Mouse (Mus musculus) forebrain, embryonic 13.5 days (tissue): ENCODE data around the gene Fbxo36. TPM values are rescaled to one million over a fixed set of nuclear protein-coding genes. Genes with fewer than 3 reads are reported as not detected.

Source experiments
- ATAC-seq: fragments of 200-750 bp; cut with Nextera tagmentation; 2 replicates; pipeline ENCODE4 v1.8.0; 2017
- H3K27ac ChIP-seq: fragments of 300-500 bp; sonication (generic); 2 replicates; pipeline ENCODE4 v1.5.1; 2015; ENCODE audit warnings: inconsistent platforms, mild to moderate bottlenecking, moderate library complexity
- H3K27me3 ChIP-seq: fragments of 300-500 bp; sonication (generic); 2 replicates; pipeline ENCODE4 v1.6.1; 2015; ENCODE audit warnings: mild to moderate bottlenecking, inconsistent platforms
- H3K36me3 ChIP-seq: fragments of 300-500 bp; sonication (generic); 2 replicates; pipeline ENCODE4 v1.6.1; 2015; ENCODE audit warnings: mild to moderate bottlenecking, inconsistent platforms; ENCODE audit not compliant: poor library complexity, severe bottlenecking
- H3K4me1 ChIP-seq: fragments of 300-500 bp; sonication (generic); 2 replicates; pipeline ENCODE4 v1.6.1; 2015; ENCODE audit warnings: inconsistent platforms
- H3K4me2 ChIP-seq: fragments of 300-500 bp; sonication (generic); 2 replicates; pipeline ENCODE4 v1.6.1; 2015; ENCODE audit warnings: inconsistent platforms, mild to moderate bottlenecking, moderate library complexity
- H3K4me3 ChIP-seq: fragments of 300-500 bp; sonication (generic); 2 replicates; pipeline ENCODE4 v1.5.1; 2015; ENCODE audit warnings: mild to moderate bottlenecking, inconsistent platforms
- H3K9ac ChIP-seq: fragments of 300-500 bp; sonication (generic); 2 replicates; pipeline ENCODE4 v1.6.1; 2015; ENCODE audit warnings: mild to moderate bottlenecking, inconsistent platforms
- H3K9me3 ChIP-seq: fragments of 300-500 bp; sonication (generic); replicated peaks from 2 replicates; pipeline ENCODE4 v1.6.1; 2016; ENCODE audit warnings: inconsistent platforms
- WGBS: fragments of 180-500 bp; shearing (Covaris S2); methylation state at CpG from one replicate; pipeline ENCODE4 v1.1.7; 2015; 5-methylcytosine and 5-hydroxymethylcytosine counted together
- polyA plus RNA-seq: library from polyadenylated mRNA; unstranded; fragments of >200 nt; fragmentation: Nextera tagmentation; extraction: Ambion mirVana; gene quantifications from 2 replicates; pipeline ENCODE4 v1.2.1, GENCODE M21; 2015

Gene Fbxo36
- polyA plus RNA-seq, 1 experiment from 2014 or later, result 9.7 TPM

DNA sequence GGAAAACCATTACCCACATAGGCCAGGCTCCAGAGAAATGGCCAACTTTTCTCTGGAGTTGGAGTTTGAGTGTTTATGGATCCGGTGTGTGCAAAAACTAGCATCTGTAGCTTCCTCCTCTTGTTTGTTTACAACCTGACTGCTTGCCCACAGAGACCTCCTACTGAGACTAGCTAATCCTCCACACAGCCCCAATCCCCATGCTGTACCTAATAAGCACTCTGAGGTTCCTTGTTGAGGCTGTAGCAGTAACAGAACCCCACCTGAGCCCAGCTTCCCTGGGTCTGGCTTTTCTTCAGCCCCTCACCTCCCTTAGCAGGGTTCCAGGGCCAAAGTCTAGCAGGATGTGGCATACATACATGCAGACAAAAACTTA lies 21.6 kb downstream of the Fbxo36 start:
- Histone ChIP-seq H3K27ac (no peak overlapping the region), H3K27me3 (no peaks in the 10 kb centered on the region), H3K4me2 (no peak overlapping the region), H3K4me3 (no peak overlapping the region), H3K36me3 (no peaks in the 10 kb centered on the region), H3K9ac (no peak overlapping the region), H3K9me3 (no peaks in the 10 kb centered on the region), H3K4me1 (no peaks in the 10 kb centered on the region)
- ATAC-seq, result no peak
- WGBS, result 80% methylated on average over 1 of the region's 1 CpGs

DNA sequence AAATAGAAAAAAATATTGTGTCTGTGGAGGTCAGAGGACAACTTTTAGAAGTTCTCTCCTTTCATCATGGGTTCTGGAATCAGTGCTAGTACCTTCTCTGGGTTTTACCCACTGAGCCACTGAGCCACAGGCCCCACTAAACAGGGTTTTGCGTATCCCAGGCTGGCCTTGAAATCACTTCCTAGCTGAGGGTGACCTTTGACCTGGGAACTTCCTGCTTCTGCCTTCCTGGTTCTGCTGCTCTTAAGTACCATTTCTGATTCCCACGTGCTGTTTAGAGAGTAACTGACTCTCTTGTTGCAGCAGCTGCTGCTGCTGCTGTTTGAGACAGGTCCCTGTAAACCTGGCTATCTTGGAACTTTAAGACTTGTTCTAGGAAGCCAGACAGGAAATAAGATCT lies 25.0 kb downstream of the Fbxo36 start:
- no peak overlapping the region for H3K27ac ChIP-seq
- no peak overlapping the region for H3K4me3 ChIP-seq
- H3K4me1 ChIP-seq, result no peaks in the 10 kb centered on the region
- H3K36me3 ChIP-seq, result no peaks in the 10 kb centered on the region
- 77% methylated on average over 2 of the region's 2 CpGs for whole genome bisulfite sequencing
- H3K9me3 ChIP-seq, result no peaks in the 10 kb centered on the region
- no peaks in the 10 kb centered on the region for H3K27me3 ChIP-seq
- no peak overlapping the region for H3K9ac ChIP-seq
- H3K4me2 ChIP-seq, result no peak overlapping the region
- ATAC-seq, result no peak

DNA sequence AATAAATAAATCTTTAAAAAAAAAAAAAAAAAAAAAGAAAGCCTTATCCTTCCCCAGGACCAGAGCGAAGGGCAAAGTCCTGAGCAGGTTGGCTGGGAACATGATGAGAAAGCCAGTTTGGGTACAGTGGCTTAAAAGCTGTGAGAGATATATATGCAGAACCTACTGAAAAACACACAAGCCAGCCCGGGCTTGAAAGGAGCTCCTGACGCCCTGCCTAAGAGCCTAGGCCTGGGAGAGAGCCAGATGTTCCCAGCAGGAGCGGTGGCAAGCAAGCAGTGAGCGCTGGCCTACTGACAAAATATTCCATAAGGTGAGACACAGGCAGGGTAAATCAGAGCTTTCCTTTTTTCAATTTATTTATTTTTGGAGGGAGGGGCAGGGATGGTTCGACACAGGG lies 26.6 kb downstream of the Fbxo36 start:
- Histone ChIP-seq H3K27ac (no peak overlapping the region), H3K27me3 (no peaks in the 10 kb centered on the region), H3K9ac (no peak overlapping the region), H3K36me3 (no peaks in the 10 kb centered on the region), H3K4me1 (no peaks in the 10 kb centered on the region), H3K9me3 (no peaks in the 10 kb centered on the region), H3K4me2 (no peak overlapping the region), H3K4me3 (no peak overlapping the region)
- ATAC-seq, result no peak
- WGBS, result 92% methylated on average over 6 of the region's 6 CpGs

DNA sequence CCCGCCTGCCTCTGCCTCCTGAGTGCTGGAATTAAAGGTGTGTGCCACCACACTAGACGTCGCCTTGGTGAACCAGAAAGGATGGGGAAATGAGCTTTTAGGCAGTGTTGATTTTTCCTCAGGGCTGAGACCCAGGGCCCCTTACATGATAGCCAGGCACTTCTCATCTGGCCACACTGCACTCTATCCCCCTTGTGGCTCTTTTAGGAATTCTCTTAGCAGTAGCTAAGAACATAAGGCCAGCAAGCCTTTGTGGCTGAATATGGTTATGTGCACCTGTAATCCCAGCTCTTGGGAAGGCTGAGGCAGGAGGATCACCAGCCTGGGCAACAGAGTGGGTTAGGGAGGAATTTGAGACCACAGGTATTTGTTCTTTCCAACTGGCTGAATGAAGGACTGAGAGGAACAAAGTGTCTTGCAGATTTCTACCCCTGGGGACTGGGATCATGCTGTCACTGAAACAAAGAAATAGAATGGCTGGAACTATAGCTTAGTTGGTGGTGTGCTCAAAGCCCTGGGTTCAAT lies 27.1 kb downstream of the Fbxo36 start:
- Histone ChIP-seq H3K4me1 (no peaks in the 10 kb centered on the region), H3K27me3 (no peaks in the 10 kb centered on the region), H3K27ac (no peak overlapping the region), H3K4me3 (no peak overlapping the region), H3K4me2 (no peak overlapping the region), H3K9ac (no peak overlapping the region), H3K9me3 (no peaks in the 10 kb centered on the region), H3K36me3 (no peaks in the 10 kb centered on the region)
- no peak for ATAC-seq
- WGBS, result 94% methylated on average over 3 of the region's 3 CpGs

DNA sequence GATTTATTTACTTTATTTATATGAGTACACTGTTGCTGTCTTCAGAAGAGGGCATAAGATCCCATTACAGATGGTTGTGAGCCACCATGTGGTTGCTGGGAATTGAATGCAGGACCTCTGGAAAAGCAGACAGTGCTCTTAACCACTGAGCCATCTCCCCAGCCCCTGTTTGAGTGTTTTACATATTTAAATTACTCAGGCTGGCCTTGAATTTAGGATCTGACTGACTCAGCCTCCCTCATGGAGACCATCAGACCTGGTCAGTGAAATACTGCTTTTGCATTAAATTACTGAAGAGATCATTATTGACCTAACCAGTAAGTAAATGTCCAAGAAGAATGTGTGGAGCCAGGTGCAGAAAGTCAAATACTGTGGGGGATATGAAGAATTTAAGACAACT lies 28.7 kb downstream of the Fbxo36 start:
- H3K4me2 ChIP-seq, result no peak overlapping the region
- no peaks in the 10 kb centered on the region for H3K4me1 ChIP-seq
- H3K27me3 ChIP-seq, result no peaks in the 10 kb centered on the region
- H3K9ac ChIP-seq, result no peak overlapping the region
- no peak for ATAC-seq
- H3K36me3 ChIP-seq, result no peaks in the 10 kb centered on the region
- no peak overlapping the region for H3K4me3 ChIP-seq
- H3K27ac ChIP-seq, result no peak overlapping the region
- H3K9me3 ChIP-seq, result no peaks in the 10 kb centered on the region

DNA sequence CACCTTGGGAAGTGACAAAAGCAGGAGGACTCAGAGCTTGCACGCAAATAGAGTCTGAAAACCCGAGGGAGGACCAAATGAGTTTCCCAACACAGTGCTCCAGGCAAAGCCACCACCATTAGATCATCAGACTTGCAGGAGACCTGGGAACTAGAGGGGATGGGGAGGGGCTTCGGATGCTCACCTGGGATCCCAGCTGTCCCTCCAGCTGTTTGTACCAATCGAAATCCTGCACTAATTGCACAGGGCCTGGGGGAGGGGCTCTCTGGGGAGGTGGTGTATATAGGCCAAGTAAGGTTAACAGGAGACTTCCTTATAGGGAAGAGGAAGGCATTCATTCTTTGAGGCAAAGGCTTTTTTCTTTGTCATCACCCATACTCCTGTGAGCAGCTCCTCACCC lies 29.2 kb downstream of the Fbxo36 start:
- H3K4me1 ChIP-seq, result no peaks in the 10 kb centered on the region
- H3K27ac ChIP-seq, result no peak overlapping the region
- H3K36me3 ChIP-seq, result no peaks in the 10 kb centered on the region
- no peak overlapping the region for H3K4me3 ChIP-seq
- ATAC-seq, result no peak
- no peak overlapping the region for H3K4me2 ChIP-seq
- H3K9ac ChIP-seq, result no peak overlapping the region
- 71% methylated on average over 4 of the region's 4 CpGs for WGBS
- H3K9me3 ChIP-seq, result no peaks in the 10 kb centered on the region
- no peaks in the 10 kb centered on the region for H3K27me3 ChIP-seq

DNA sequence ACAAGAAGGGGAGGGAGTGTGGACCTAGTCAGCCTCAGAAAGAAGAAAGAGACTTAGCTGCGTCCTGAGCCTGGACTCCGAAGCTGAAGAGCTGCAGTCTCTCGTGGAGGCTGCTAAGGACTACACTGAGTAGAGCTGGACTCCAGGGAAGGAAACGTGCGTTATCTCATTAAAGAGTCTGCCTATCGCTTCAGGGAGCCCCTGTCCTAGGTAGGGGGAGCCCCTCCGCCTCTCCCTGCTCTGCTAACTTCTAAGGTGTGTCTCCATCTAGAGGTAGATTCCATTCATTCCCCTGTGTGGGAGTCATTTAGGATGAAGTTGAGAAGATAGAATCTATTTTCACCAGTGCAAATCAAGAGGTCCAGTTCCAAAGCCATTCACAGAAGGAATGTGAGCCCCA lies 29.9 kb downstream of the Fbxo36 start:
- WGBS, result 50% methylated on average over 7 of the region's 7 CpGs
- Histone ChIP-seq H3K36me3 (no peaks in the 10 kb centered on the region), H3K9me3 (no peaks in the 10 kb centered on the region), H3K27ac (no peak overlapping the region), H3K4me2 (no peak overlapping the region), H3K27me3 (no peaks in the 10 kb centered on the region), H3K4me3 (no peak overlapping the region), H3K9ac (no peak overlapping the region), H3K4me1 (no peaks in the 10 kb centered on the region)
- no peak for ATAC-seq

DNA sequence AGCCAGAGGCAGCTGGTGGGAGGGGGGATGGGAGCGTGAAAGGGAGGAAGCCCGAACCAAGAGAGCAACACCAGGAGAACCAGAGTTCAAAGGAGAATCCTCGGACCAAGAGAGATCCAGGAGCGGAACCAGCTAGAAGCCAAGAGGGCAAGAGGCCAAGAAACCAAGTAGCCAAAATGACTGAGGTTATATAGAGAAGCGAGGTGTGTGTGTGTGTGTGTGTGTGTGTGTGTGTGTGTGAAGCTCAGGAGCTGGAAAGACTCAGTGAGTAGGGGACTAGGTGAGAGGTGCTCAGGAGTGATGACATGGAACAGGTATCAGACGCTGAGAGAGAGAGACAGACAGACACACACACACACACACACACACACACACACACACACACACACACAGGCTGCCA lies 31.5 kb downstream of the Fbxo36 start:
- Histone ChIP-seq H3K4me3 (no peak overlapping the region), H3K4me2 (no peak overlapping the region), H3K27ac (no peak overlapping the region), H3K36me3 (no peaks in the 10 kb centered on the region), H3K27me3 (no peaks in the 10 kb centered on the region), H3K4me1 (no peaks in the 10 kb centered on the region), H3K9me3 (no peaks in the 10 kb centered on the region), H3K9ac (no peak overlapping the region)
- ATAC-seq, result no peak
- 76% methylated on average over 5 of the region's 6 CpGs for WGBS

DNA sequence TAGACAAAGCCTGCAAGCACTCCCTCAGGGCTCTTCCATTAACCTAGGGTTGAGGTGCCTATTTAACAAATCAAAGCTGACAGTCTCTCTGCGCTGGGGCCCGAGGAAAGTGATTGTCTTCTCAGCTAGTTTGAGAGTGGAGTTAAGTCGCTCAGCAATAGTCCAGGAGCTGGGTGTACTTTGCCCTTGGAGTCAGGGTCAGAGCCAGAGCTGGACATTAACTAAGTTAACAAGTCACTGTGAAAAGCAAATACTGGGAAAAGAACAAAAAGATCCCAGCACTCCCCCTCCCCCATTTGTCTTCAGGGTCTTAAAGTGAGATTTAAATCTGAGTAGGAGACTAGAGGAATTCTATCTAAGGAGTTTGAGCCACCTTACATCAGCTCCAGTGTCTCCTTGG lies 32.5 kb downstream of the Fbxo36 start:
- 17% methylated on average over 3 of the region's 3 CpGs for WGBS
- no peaks in the 10 kb centered on the region for H3K9me3 ChIP-seq
- H3K36me3 ChIP-seq, result no peaks in the 10 kb centered on the region
- no peak overlapping the region for H3K4me2 ChIP-seq
- H3K4me3 ChIP-seq, result no peak overlapping the region
- no peaks in the 10 kb centered on the region for H3K27me3 ChIP-seq
- no peak for ATAC-seq
- no peaks in the 10 kb centered on the region for H3K4me1 ChIP-seq
- H3K9ac ChIP-seq, result no peak overlapping the region
- H3K27ac ChIP-seq, result no peak overlapping the region

DNA sequence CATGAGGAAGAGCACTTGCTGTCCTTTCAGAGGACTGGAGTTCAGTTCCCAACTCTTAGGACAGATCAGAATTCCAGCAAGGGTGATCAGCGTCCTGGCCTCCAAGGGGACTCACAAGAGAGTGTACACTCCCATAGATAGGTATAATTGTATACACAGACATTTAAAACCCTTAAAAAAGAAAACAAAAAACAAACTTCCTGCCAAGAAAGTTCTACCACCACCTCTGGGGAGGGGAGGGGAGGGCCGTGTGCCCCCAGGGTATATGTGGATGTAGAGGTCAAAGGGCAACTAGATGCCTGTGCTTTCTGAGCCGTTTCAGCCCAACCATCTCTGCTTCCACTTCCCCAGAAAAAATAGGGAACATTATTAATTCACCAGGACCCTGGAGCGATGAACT lies 33.3 kb downstream of the Fbxo36 start:
- Histone ChIP-seq H3K4me1 (no peaks in the 10 kb centered on the region), H3K27ac (no peak overlapping the region), H3K9ac (no peak overlapping the region), H3K36me3 (no peaks in the 10 kb centered on the region), H3K4me3 (no peak overlapping the region), H3K4me2 (no peak overlapping the region), H3K9me3 (no peaks in the 10 kb centered on the region), H3K27me3 (no peaks in the 10 kb centered on the region)
- 77% methylated on average over 4 of the region's 4 CpGs for WGBS
- ATAC-seq, result no peak

DNA sequence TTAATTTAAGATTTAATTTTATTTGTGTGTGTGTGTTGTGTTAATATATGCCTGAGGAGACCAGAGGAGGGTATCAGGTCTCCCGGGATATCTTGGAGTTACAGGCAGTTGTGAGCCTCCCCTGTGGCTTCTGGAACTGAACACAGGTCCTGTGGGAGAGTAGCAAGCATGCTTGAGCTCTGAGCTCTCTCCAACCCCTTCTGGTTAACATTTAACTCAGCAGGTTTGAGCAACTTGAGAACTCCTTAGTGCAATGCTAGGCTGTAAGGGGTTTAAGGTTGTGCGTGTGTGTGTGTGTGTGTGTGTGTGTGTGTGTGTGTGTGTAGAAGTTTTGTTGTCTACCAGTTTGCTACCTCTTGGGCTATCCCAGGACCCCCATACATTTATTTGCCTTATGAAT lies 37.9 kb downstream of the Fbxo36 start:
- H3K4me1 ChIP-seq, result no peaks in the 10 kb centered on the region
- no peak for ATAC-seq
- H3K27ac ChIP-seq, result no peak overlapping the region
- no peak overlapping the region for H3K4me2 ChIP-seq
- no peaks in the 10 kb centered on the region for H3K36me3 ChIP-seq
- no peak overlapping the region for H3K4me3 ChIP-seq
- WGBS, result 94% methylated on average over 2 of the region's 2 CpGs
- no peaks in the 10 kb centered on the region for H3K9me3 ChIP-seq
- H3K9ac ChIP-seq, result no peak overlapping the region
- no peaks in the 10 kb centered on the region for H3K27me3 ChIP-seq

DNA sequence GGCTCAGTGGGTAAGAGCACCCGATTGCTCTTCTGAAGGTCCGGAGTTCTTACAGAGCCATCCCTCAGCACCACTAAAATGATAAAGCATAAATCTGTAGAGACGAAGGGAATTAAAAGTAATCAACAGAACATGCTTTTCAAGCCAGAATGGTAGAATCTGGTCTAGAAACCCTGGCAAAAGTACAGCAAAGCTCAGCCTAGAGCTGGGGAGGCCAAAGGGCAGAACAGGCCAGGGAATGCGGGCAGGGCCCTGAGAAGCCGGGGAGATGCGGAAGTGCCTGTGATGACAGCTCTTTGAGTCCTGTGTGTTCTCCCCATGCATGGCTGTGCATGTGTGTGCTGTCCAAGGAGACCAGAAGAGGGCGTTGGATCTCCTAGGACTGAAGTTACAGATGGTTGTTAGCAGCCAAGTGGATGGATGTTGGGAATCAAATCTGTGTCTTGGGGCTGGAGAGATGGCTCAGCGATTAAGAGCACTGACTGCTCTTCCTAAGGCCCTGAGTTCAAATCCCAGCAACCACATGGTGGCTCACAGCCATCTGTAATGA lies 40.0 kb downstream of the Fbxo36 start:
- Histone ChIP-seq H3K27me3 (no peaks in the 10 kb centered on the region), H3K36me3 (no peaks in the 10 kb centered on the region), H3K9me3 (no peaks in the 10 kb centered on the region), H3K9ac (no peak overlapping the region), H3K4me2 (no peak overlapping the region), H3K27ac (no peak overlapping the region), H3K4me3 (no peak overlapping the region), H3K4me1 (no peaks in the 10 kb centered on the region)
- no peak for ATAC-seq
- 95% methylated on average over 8 of the region's 8 CpGs for WGBS

DNA sequence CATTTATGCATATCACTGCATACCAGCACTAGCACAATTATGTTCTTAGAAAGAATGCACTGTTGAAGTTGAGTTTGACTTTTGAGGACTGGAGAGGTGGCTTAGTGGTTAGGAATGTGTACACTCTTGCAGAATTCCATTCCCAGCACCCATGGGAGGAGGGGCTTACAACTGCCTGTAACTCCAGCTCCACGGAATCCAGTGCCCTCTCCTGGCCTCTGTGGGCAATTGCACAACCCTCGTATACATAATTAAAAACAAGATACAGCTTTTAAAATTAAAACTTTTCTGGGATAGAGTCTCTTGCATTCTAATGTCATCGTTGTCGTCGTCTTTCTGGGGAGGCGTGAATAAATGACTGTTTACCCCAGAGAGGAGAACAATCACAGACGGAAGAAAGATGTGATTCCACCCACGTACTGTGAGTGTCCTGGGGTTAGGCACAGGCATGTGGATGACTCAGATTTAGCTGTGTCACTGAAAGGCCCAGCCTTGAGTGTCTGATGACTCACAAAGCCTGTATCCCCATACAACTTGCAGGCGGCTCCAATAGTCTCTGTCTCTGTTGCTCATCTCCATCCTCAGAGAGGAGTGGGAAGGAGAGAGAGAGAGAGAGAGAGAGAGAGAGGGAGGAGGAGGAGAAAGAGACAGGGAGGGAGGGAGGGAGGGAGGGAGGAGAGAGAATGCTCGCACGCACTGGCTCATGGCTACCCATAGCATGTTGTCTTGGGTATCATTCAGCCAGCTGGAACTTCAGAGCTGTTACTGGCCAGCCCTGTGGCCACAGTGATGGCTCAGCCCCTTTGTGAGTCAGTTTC lies 41.8 kb downstream of the Fbxo36 start:
- H3K27ac ChIP-seq, result no peak overlapping the region
- no peak overlapping the region for H3K4me3 ChIP-seq
- H3K27me3 ChIP-seq, result no peaks in the 10 kb centered on the region
- no peaks in the 10 kb centered on the region for H3K9me3 ChIP-seq
- H3K36me3 ChIP-seq, result no peaks in the 10 kb centered on the region
- WGBS, result 68% methylated on average over 11 of the region's 11 CpGs
- ATAC-seq, result no peak
- H3K4me2 ChIP-seq, result no peak overlapping the region
- H3K4me1 ChIP-seq, result no peaks in the 10 kb centered on the region
- H3K9ac ChIP-seq, result no peak overlapping the region
